Mouse (Mus musculus) small intestine, adult 2 months (tissue): ENCODE measurements around the gene Sat2.

Experiments
- CTCF ChIP-seq: fragments of 200-500 bp; IDR thresholded peaks from 2 replicates; pipeline ENCODE4 v1.5.1; 2012; ENCODE audit warnings: low read depth, mild to moderate bottlenecking, control low read depth, inconsistent platforms, low read length, moderate library complexity, mixed read lengths; ENCODE audit not compliant: insufficient replicate concordance, insufficient read length; ENCODE audit errors: extremely low read depth
- POLR2A ChIP-seq: fragments of 200-500 bp; IDR thresholded peaks from 2 replicates; pipeline ENCODE4 v1.6.1; 2012; ENCODE audit warnings: low read depth, mild to moderate bottlenecking, control low read depth, inconsistent platforms, low read length, moderate library complexity

DNA sequence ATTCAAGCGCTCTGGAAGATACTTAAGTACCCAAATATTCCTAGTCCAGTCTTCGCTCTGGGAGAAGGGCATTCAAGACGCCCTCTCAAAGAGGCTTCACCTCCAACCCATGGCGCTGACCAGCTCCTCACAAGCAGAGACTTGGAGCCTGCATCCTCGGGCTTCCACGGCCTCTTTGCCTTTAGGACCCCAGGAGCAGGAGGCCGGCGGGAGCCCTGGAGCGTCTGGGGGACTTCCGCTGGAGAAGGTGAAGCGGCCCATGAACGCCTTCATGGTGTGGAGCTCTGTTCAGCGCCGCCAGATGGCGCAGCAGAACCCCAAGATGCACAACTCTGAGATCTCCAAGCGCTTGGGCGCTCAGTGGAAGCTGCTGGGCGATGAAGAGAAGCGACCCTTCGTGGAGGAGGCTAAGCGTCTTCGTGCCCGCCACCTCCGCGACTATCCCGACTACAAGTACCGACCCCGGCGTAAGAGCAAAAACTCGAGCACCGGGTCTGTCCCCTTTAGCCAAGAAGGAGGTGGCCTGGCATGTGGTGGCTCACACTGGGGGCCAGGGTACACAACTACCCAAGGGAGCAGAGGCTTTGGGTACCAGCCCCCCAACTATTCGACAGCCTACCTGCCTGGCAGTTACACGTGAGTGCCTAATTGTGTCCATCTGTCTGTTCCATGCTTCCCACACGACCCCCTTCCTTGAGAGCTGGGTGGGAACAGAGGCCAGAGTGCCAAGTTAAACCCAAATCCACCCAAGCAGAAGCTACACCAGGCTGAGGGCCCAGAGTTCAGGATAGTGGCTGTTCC lies 33.6 kb downstream of the Sat2 start, which contains the start of gene Sox15:
- TF ChIP-seq CTCF (peak; percentile 68), POLR2A (no peak)
